Mouse (Mus musculus): ENCODE data around the gene Gbe1.

Gbe1 gene

GRCm38 (mm10) chr16:70585964-70586363 lies 272.2 kb downstream of the Gbe1 start:
- no peak for DNase-seq

GRCm38 (mm10) chr16:70602326-70602725 lies 288.6 kb downstream of the Gbe1 start:
- DNase-seq = no peak

- no peak for DNase-seq
Observed at GRCm38 (mm10) chr16:70608358-70608757, 294.6 kb downstream of the Gbe1 start.

- no peak for DNase-seq
Observed at GRCm38 (mm10) chr16:70617691-70618090, 303.9 kb downstream of the Gbe1 start.

- DNase-seq = no peak
Observed at GRCm38 (mm10) chr16:70618168-70618567, 304.4 kb downstream of the Gbe1 start.
